Mouse (Mus musculus): ENCODE results near the gene Osmr. TPM values are rescaled to one million over a fixed set of nuclear protein-coding genes. Genes with fewer than 3 reads are reported as not detected.
A peak's percentile ranks its signal among the peaks of the same experiment; 100 is the strongest.

Gene Osmr
- total RNA-seq (2017), result not detected in 2 replicates

- peak; percentile 37; the same call in 1 of the 2 replicates for ATAC-seq (replicated peaks; ENCODE audit: low read depth, poor library complexity, severe bottlenecking)
These were observed at the start of gene Osmr for GRCm38 (mm10) chr15:6874601-6875019. Osmr (minus strand) TSS chr15:6874969.

GRCm38 (mm10) chr15:6919406-6919805, 44.6 kb upstream of the Osmr start:
- no peak for ATAC-seq (replicated peaks; ENCODE audit: low read depth, poor library complexity, severe bottlenecking)

DNA sequence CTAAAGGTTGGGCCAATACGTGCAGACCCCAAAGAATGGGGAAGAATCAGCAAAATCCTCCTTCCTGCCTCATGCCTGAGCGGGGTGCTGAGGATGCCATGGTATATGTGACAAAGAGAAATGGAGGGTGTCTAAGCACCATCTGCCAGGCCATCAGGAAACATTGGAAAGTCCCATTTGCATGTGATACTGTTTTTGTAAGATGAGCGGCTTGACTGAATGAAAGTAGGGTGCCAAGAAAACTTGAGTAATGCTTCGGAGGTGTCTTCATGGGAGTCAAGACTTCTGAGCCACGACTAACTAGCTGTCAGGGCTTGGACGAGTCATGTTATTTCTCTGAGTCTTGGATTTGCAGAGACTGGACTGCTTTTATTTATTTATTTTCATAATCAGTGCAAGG, 39.4 kb upstream of the Osmr start:
- no peak for ATAC-seq (replicated peaks; ENCODE audit: low read depth, poor library complexity, severe bottlenecking)

GRCm38 (mm10) chr15:6909669-6910068, 34.9 kb upstream of the Osmr start:
- ATAC-seq (replicated peaks; ENCODE audit: low read depth, poor library complexity, severe bottlenecking), result peak; percentile 100

DNA sequence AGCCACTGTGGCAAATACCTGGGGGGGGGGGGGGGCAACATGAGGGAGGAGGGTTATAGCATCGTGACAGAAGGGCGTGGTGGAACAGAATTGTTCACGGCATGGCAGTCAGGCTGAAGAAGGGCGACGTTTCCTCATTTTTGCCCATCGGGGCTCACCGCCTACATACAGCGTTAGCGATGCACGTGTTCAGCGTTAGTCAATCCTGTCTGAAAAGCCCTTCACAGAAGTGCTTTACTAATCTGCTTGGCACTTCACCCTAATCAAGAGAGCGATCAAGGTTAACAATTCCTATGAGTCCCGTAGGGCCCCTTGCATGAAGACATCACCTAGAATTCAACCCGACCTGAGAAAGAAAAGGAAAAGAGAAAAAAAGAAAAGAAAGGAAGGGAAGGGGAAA, 34.3 kb upstream of the Osmr start:
- no peak for ATAC-seq (replicated peaks; ENCODE audit: low read depth, poor library complexity, severe bottlenecking)

DNA sequence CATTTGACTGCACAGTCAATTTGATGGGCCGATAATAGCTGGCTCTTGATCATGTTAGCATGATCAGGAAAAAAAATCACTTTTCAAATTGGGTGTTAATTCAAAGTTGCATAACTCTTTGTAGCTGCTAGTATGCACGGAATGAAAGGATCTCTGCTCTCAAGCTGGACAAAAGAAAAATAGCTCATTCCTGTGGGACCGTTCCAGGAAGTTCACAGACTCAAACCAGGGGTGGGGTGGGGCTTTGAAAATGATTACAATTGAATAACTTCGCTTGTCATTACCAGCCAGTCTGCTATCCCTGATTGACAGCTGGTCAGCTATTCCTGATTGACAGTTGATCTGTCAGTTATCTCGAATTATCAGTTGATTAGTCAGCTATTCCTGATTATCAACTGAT, 33.8 kb upstream of the Osmr start:
- no peak for ATAC-seq (replicated peaks; ENCODE audit: low read depth, poor library complexity, severe bottlenecking)

DNA sequence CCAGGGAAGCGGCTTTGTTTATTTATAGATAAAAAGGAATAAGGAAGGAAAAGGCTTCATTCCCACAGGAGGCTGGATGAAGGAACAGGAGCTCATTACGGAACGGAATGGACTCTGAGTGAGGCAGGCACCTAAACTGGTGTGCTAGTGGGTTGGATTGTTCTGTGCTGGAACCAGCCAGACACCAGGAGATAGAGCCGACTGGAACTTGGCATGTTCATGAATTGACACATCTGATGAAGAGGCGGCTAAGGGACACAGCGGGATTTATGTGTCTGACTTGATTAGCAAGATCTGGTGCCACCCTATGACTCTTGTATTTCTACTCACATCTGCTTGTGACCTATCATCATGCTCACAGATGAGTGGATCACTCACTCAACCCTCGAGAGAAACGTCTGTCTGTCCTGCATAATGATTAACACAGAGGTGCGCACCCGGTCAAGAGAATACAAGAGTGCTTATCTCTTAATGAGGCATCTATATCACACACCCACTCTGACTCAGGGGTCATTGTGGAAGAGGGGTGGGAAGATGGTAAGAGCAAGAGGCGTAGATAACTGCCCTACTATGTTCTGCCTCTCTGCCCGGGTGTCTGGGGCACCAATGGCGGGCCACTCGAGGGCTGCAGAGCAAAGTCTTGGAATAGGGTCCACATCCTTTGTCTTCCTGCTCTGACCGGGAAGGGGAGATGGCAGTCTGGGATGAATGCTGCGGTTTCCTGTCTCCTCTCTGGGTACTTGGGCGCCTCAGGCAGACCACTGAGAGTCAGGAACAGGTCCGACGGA, 31.7 kb upstream of the Osmr start:
- ATAC-seq (replicated peaks; ENCODE audit: low read depth, poor library complexity, severe bottlenecking), result no peak

DNA sequence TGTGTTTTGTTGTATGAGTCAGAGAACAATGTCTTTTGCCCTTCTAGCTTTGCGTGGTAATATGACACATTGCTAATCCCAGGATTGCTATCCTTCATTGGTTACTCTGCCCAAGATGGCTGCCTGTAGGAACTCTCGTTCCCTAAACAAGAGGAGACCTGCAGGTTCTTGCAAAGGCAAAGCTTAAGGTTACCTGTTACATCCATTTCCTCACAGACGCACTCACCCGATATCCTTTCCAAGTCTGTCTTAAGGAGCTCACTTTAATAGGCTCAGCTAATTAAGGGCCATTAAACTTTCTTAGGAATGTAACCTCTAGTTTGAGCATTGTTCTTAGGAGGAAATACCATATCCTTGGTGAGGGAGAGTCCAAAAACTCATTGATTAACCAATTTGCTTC, 31.0 kb upstream of the Osmr start:
- no peak for ATAC-seq (replicated peaks; ENCODE audit: low read depth, poor library complexity, severe bottlenecking)

- no peak for ATAC-seq (replicated peaks; ENCODE audit: low read depth, poor library complexity, severe bottlenecking)
These were observed 28.7 kb upstream of the Osmr start for GRCm38 (mm10) chr15:6903286-6903975.

GRCm38 (mm10) chr15:6901982-6902639, 27.3 kb upstream of the Osmr start:
- ATAC-seq (replicated peaks; ENCODE audit: low read depth, poor library complexity, severe bottlenecking), result no peak

DNA sequence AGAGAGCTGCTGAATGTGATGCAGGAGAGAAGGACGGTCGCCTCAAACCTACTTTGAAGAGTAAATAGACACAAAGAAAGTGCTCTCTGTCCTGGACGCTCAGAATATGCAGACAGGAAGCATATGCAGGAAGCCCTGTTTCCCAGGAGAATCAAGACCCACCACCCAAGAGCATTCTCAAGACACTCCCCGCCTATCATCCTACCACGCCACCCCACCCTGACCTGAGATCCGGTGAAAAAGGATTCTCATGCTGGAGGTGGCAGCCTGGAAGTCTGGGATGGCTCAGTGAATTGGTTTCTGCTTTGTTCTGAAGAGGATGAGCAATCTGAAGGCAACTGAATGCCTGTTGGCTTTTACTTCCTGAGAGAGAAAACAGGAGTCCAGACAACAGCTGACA, 26.5 kb upstream of the Osmr start:
- no peak for ATAC-seq (replicated peaks; ENCODE audit: low read depth, poor library complexity, severe bottlenecking)

DNA sequence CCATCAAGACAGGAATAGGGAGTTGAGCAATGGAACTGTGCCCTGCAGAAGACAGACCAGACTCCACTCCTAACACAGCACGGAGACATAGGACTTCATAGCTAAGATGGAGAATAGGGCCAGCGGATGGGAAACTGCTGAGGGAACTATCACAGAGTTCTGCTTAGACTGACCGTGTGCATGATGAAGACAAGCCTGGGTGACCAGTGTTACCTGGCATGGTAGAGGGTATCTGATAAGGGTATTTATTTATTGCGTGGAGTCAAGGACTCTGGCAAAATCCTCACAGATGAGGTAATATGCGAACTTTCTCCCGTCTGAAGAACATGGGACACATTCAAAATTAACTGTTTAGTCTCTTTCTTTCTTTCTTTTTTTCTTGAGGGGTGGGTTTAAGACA, 9.5 kb upstream of the Osmr start:
- no peak for ATAC-seq (replicated peaks; ENCODE audit: low read depth, poor library complexity, severe bottlenecking)

DNA sequence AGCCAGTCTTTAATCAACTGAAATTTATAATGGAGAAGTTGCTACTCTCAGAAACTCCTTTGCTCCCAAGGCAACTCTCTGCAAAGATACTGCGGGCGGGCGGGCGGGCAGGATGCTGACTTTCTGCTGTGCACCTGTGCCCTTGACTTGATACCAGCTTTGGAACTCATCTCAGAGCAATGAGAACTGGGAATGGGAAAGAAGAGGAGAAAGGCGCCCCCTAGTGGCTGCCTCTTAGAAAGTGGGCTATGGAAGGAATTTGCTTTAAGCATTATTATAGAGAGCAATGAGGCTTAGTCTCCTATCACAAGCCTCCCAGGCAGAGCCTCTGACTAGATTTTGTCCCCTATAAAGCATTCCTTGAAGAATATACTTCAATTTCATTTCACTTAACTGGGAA, 9.0 kb upstream of the Osmr start:
- no peak for ATAC-seq (replicated peaks; ENCODE audit: low read depth, poor library complexity, severe bottlenecking)

DNA sequence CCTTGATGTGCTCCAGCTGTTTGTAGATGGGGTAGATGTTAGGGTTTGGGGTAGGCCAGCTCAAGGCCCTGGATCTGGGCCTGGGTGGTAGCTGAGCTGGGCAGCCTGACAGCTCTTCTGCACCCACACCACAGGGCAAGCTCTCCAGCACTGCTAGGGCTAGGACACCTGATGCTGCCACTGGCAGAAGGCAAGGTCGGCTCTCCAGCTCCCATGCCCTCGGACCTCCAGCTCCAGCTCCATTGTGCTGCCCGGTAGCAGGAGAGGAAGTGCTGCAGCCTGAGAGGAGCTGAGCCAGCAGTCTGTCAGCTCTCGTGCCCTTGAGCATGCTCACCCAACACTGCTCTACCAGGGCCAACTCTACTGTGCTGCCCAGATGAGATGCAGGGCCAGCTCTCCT, 8.3 kb upstream of the Osmr start:
- ATAC-seq (replicated peaks; ENCODE audit: low read depth, poor library complexity, severe bottlenecking), result no peak

DNA sequence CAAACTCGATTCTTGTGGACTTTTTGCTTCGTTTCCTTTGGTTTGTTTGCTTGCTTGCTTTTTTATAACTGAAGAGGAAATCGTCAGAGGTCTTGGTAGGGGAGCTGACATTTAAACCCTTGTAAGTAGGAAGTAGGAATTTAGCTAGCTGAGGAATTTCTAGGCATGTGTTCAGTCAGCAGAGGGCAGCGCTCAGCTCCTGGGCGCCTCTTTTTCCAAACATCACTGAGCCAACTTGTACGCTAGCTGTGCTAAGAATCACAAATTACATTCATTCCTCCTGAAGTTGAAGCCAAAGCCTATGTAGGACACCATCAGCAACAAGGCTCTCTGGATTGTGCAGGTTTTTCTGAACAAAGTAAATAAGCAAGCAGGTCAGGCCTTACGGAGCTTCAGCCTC, 7.4 kb upstream of the Osmr start:
- 0 out of 2 replicates have a peak, but pooled peaks have one; percentile 47 for ATAC-seq (replicated peaks; ENCODE audit: low read depth, poor library complexity, severe bottlenecking)

DNA sequence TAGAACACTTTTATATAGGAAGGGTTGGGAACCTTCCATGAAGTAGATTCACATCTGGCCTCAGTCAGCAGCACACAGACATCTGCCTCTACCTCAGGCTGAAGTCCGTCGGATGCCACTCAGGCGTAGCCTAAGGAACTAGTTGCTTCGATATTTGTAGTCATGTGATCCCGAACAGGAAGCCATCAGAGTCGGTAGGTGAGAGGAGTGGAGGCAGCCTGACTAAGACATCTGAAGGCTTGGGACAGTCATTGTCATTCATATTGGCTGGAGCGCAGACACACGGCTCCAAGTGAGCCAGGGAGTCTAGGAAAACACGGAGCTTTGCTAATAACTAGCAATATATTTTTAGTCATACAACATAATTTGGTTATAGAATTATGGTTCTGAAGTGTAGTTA, 6.4 kb upstream of the Osmr start:
- no peak for ATAC-seq (replicated peaks; ENCODE audit: low read depth, poor library complexity, severe bottlenecking)

DNA sequence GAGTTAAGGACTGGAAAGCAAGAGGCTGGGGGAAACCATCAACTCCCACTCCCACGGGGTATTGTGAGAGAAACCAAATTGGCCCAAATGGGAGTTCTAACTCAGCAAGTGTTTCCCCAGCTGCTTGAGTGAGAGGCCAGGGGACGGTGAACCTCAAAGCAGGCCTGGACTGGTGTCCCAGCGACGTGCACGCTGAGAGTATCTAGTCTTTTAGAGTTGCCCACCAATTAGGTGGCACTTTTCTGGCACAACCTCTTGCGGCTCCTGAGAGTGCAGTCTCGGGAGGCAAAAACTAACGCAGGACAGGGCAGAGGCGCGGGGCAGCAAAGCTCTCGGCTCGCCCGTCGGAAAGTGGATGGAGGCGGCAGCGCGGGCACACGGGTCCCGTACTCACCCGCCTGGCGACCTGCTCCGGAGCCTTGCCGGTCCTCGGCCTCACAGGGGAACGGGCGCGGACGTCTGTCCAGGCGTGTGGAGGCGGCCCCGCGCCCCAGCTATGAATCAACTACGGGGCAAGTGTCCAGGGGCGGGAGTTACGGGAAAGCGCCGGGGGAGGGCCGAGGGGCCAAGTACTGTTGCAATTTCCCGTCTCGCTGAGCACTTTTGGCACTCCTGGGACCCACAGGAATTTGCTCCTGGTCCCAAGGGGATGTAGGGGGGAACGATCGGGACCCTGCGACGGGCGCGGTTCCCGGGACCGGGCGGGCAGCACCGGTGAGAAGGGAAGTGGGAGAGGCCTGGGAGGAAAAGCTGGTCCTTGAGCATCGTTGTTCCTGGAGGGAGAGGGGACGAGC, 765 bp downstream of the Osmr start:
- peak; percentile 45 for ATAC-seq (replicated peaks; ENCODE audit: low read depth, poor library complexity, severe bottlenecking)

DNA sequence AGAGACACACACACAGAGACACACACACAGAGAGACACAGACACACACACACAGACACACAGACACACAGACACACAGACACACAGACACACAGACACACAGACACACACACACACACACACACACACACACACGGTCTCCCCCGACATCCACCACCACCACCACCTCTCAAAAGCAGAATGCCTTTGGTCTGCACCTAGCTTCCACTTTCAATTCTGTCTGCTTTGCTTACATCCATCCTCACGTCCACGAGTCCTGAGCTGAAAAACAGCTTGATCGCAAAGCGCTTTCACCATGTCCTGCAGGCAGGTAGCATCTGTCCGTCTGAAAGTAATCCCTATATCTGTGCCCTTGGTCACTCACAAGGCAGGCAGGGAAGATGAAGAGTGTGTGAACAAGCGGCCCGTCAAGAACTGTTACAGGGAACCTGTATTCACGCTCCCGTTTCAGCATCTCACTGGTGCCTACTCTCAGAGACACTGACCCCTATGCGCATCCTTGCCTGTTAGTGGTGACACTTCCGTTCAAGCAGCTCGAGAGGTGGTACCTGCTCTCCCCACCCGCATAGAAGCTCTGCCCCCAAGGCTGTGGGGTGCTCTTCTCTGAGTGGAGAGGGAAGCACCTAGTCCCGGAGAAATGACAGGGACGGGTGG, 1.5 kb downstream of the Osmr start:
- peak; percentile 43 for ATAC-seq (replicated peaks; ENCODE audit: low read depth, poor library complexity, severe bottlenecking)

- ATAC-seq (replicated peaks; ENCODE audit: low read depth, poor library complexity, severe bottlenecking), result no peak
These were observed 3.0 kb downstream of the Osmr start for GRCm38 (mm10) chr15:6871621-6872359.

Data from common myeloid progenitor, adult 5-6 weeks (primary cell).